Mouse (Mus musculus): ENCODE results near the gene Prkca. TPM values are rescaled to one million over a fixed set of nuclear protein-coding genes. Genes with fewer than 3 reads are reported as not detected.

Prkca gene
- total and polyA plus RNA-seq, 2 experiments from 2014 or later, result 7.9 to 32.0 TPM

DNA sequence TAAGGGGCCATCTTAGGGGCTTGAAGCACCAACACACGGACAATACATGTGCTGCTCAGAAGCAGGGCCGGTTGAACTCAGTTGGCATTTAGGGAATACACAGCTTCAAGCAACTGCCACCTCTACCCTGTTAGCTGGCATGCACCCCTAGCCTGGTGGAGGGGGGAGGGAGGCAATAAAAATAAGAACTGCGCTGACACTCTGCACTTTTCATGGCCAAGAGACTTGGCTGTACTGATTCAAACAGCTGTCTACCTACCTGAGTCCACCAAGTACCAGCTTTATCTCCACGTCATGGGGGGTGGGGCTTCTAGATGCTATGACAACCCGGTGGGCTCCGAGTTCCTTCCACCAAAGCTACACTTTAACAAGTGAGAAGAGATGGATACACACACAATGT, 42.7 kb downstream of the Prkca start:
- WGBS, result 77% methylated on average over 6 of the region's 6 CpGs
- Histone ChIP-seq H3K9me3 (ENCODE audit: low read length) (no peaks in the 10 kb centered on the region), H3K4me2 (ENCODE audit: low read depth, low read length, poor library complexity, severe bottlenecking) (no peak overlapping the region), H3K4me1 (ENCODE audit: insufficient read depth, low read length) (peaks cover 3% of the 10 kb centered on the region; the same call in 1 of the 2 replicates), H3K27ac (ENCODE audit: low read depth, low read length) (no peak overlapping the region), H3K4me3 (ENCODE audit: low read depth, low read length) (no peak overlapping the region), H3K9ac (replicated peaks; ENCODE audit: low read length, poor library complexity, severe bottlenecking) (no peak overlapping the region), H3K36me3 (ENCODE audit: insufficient read depth, low read length) (no peaks in the 10 kb centered on the region), H3K27me3 (ENCODE audit: insufficient read depth, low read length) (no peaks in the 10 kb centered on the region)
- no peak for TF ChIP-seq CTCF (IDR thresholded peaks at IDR 0.05)
- ATAC-seq (ENCODE audit: low FRiP score), result no peak
- no peak for DNase-seq (ENCODE audit: low spot score)

DNA sequence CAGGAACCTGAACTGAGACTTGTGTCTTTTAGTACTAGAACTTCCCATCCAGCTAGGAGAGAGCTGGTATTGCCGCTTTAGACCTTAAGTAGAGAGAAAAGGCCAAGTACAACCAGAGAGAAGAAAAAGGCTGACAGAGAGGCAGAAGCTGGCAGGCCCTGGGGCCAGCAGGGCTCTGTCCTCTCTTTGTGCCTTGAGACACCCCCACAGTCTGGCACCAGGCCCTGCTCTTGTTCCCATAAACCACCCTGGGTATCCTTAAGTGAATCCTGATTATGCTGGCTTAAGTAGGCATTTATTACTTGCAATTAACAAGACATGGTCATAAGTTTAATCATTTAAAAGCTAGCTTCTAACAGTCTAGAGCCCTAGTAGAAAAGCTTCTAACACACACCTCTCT, 43.3 kb downstream of the Prkca start:
- no peak for DNase-seq (ENCODE audit: low spot score)

DNA sequence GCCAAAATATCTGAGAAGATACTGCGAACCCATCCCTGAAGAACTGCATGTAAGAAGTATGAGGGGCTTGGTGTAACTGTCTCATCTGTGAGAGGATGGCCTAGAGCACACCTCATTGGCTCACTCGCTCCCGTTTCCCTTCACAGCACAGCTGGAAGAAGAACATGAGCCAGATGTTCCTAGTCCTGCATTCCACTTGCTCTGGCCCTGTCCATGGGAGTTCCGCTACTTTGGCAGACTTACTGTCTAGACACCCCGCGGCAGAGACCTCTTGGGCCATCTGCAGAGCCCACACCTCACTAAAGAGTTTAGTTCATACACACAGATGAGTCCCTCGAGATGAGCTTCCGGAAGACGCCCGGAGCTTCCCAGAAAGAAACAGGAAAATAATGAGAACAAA, 43.8 kb downstream of the Prkca start:
- Histone ChIP-seq H3K27me3 (ENCODE audit: insufficient read depth, low read length) (no peaks in the 10 kb centered on the region), H3K36me3 (ENCODE audit: insufficient read depth, low read length) (no peaks in the 10 kb centered on the region), H3K4me1 (ENCODE audit: insufficient read depth, low read length) (peaks cover 3% of the 10 kb centered on the region; the same call in 1 of the 2 replicates), H3K9ac (replicated peaks; ENCODE audit: low read length, poor library complexity, severe bottlenecking) (no peak overlapping the region), H3K27ac (ENCODE audit: low read depth, low read length) (no peak overlapping the region), H3K4me2 (ENCODE audit: low read depth, low read length, poor library complexity, severe bottlenecking) (no peak overlapping the region), H3K9me3 (ENCODE audit: low read length) (no peaks in the 10 kb centered on the region), H3K4me3 (ENCODE audit: low read depth, low read length) (no peak overlapping the region)
- 82% methylated on average over 10 of the region's 10 CpGs for WGBS
- DNase-seq (ENCODE audit: low spot score) (no peak), ATAC-seq (ENCODE audit: low FRiP score) (no peak)
- TF ChIP-seq CTCF (IDR thresholded peaks at IDR 0.05), result no peak

More for the DNA sequence above, 43.3 kb downstream of the Prkca start:
- H3K36me3 ChIP-seq (ENCODE audit: insufficient read depth, low read length), result no peaks in the 10 kb centered on the region
- H3K9ac ChIP-seq (replicated peaks; ENCODE audit: low read length, poor library complexity, severe bottlenecking), result no peak overlapping the region
- no peak overlapping the region for H3K27ac ChIP-seq (ENCODE audit: low read depth, low read length)
- no peaks in the 10 kb centered on the region for H3K9me3 ChIP-seq (ENCODE audit: low read length)
- 88% methylated on average over 1 of the region's 1 CpGs for WGBS
- H3K4me1 ChIP-seq (ENCODE audit: insufficient read depth, low read length), result peaks cover 3% of the 10 kb centered on the region; the same call in 1 of the 2 replicates
- H3K4me3 ChIP-seq (ENCODE audit: low read depth, low read length), result no peak overlapping the region
- H3K27me3 ChIP-seq (ENCODE audit: insufficient read depth, low read length), result no peaks in the 10 kb centered on the region
- no peak for TF ChIP-seq CTCF (IDR thresholded peaks at IDR 0.05)
- no peak overlapping the region for H3K4me2 ChIP-seq (ENCODE audit: low read depth, low read length, poor library complexity, severe bottlenecking)
- no peak for ATAC-seq (ENCODE audit: low FRiP score)

DNA sequence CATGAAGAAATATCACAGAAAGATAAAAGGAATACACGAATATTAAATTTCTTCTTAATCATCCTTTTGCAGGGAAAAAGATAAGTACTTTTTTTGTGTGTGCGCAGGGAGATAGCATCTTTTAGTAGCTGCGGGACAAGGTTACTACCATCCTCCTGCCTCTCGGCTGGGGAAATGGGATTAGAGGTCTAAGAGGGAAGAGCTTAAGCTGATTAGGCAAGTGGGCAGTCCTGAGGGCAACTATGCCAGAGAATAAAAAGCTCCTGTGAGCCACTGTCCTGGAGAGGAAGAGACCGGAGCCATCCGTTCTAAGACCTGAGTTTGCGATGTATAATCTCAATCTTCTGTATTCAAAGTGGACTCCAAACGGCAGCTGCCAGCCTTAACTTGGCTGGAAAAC, 45.8 kb downstream of the Prkca start:
- no peak for ATAC-seq (ENCODE audit: low FRiP score)
- no peak overlapping the region for H3K9ac ChIP-seq (replicated peaks; ENCODE audit: low read length, poor library complexity, severe bottlenecking)
- WGBS, result 25% methylated on average over 8 of the region's 8 CpGs
- peaks cover 3% of the 10 kb centered on the region; the same call in 1 of the 2 replicates for H3K4me1 ChIP-seq (ENCODE audit: insufficient read depth, low read length)
- no peak for DNase-seq (ENCODE audit: low spot score)
- H3K36me3 ChIP-seq (ENCODE audit: insufficient read depth, low read length), result no peaks in the 10 kb centered on the region
- H3K4me3 ChIP-seq (ENCODE audit: low read depth, low read length), result no peak overlapping the region
- no peak overlapping the region for H3K4me2 ChIP-seq (ENCODE audit: low read depth, low read length, poor library complexity, severe bottlenecking)
- H3K27ac ChIP-seq (ENCODE audit: low read depth, low read length), result no peak overlapping the region
- TF ChIP-seq CTCF (IDR thresholded peaks at IDR 0.05), result no peak
- no peaks in the 10 kb centered on the region for H3K27me3 ChIP-seq (ENCODE audit: insufficient read depth, low read length)
- no peaks in the 10 kb centered on the region for H3K9me3 ChIP-seq (ENCODE audit: low read length)

DNA sequence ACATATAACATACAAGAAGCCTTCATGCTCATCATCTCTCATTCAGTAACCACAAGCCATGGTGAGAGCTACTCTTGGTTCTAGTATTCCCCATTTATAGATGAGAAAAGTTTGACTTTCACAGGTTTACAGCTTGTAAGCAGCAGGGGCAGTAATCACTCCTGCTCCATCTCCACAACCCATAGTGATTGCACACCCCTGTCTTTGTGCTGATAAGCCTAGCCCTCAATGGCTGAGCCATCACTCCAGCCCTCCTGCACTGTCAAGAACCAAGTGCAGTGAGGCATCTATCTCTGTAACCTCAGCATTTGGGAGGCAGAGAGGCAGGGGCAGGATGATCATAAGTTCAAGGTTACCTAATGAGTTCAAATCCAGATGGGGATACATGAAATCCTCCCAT, 48.4 kb downstream of the Prkca start:
- DNase-seq (ENCODE audit: low spot score), result no peak
- no peak for ATAC-seq (ENCODE audit: low FRiP score)
- Histone ChIP-seq H3K4me2 (ENCODE audit: low read depth, low read length, poor library complexity, severe bottlenecking) (no peak overlapping the region), H3K4me1 (ENCODE audit: insufficient read depth, low read length) (peaks cover 3% of the 10 kb centered on the region; the same call in 1 of the 2 replicates), H3K4me3 (ENCODE audit: low read depth, low read length) (no peak overlapping the region), H3K9me3 (ENCODE audit: low read length) (no peaks in the 10 kb centered on the region), H3K27me3 (ENCODE audit: insufficient read depth, low read length) (no peaks in the 10 kb centered on the region), H3K9ac (replicated peaks; ENCODE audit: low read length, poor library complexity, severe bottlenecking) (no peak overlapping the region), H3K27ac (ENCODE audit: low read depth, low read length) (no peak overlapping the region), H3K36me3 (ENCODE audit: insufficient read depth, low read length) (no peaks in the 10 kb centered on the region)
- TF ChIP-seq CTCF (IDR thresholded peaks at IDR 0.05), result no peak

DNA sequence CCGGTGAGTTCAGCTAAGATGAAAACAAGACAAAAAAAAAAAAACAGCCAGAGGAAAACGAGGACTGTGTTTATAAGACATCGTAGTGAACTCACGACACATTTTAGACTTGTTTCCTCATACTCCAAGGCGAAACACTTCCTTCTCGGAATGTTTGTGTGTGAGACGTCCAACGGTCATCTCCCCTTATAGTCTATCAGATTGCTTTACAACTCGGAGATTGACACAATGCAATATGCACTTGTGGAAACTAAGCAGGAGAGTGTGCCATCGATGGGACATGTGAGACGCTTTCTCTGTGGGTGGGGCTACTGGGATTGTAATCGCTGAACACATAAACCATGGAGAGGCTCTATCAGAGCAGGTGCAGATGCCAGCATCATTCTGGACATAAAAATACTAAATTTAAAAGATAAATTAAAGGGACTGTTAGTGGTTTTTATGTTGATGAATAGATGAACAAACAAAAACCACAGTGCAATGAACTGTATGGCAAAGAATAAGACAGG, 49.4 kb downstream of the Prkca start:
- Histone ChIP-seq H3K4me2 (ENCODE audit: low read depth, low read length, poor library complexity, severe bottlenecking) (no peak overlapping the region), H3K36me3 (ENCODE audit: insufficient read depth, low read length) (no peaks in the 10 kb centered on the region), H3K9me3 (ENCODE audit: low read length) (no peaks in the 10 kb centered on the region), H3K4me3 (ENCODE audit: low read depth, low read length) (no peak overlapping the region), H3K9ac (replicated peaks; ENCODE audit: low read length, poor library complexity, severe bottlenecking) (no peak overlapping the region), H3K27ac (ENCODE audit: low read depth, low read length) (no peak overlapping the region), H3K4me1 (ENCODE audit: insufficient read depth, low read length) (peaks cover 3% of the 10 kb centered on the region; the same call in 1 of the 2 replicates), H3K27me3 (ENCODE audit: insufficient read depth, low read length) (no peaks in the 10 kb centered on the region)
- 92% methylated on average over 12 of the region's 12 CpGs for WGBS
- ATAC-seq (ENCODE audit: low FRiP score), result no peak
- no peak for DNase-seq (ENCODE audit: low spot score)
- TF ChIP-seq CTCF (IDR thresholded peaks at IDR 0.05), result no peak
